Mouse (Mus musculus) gastrocnemius, postnatal 4 days (tissue): Measurements from ENCODE around the gene Ccdc152. TPM values are rescaled to one million over a fixed set of nuclear protein-coding genes. Genes with fewer than 3 reads are reported as not detected.

Experiments
- total RNA-seq, 2 experiments: library from RNA; stranded (reverse); gene quantifications; 2 replicates each; pipeline ENCODE4 v1.2.3; 2021

Gene Ccdc152
- total RNA-seq, 2 experiments from 2014 or later: not detected

Other genes starting within 250 kb of the Ccdc152 start
- gene Selenop, start 35.0 kb downstream of the Ccdc152 start, total RNA-seq: 100 to 1,000 TPM; 253 to 263 TPM